Mouse (Mus musculus) forebrain, embryonic 10.5 days (tissue): ENCODE results near the gene Spopl. TPM values are rescaled to one million over a fixed set of nuclear protein-coding genes. Genes with fewer than 3 reads are reported as not detected.
"Not testable (repeated sequence)": the region's sequence is repeated elsewhere in the genome, so short reads cannot be mapped to it uniquely, and the experiment has no call there.

ENCODE experiments used
- DNase-seq: peaks from one replicate; pipeline ENCODE4 v3.0.0-alpha.2; 2017; ENCODE audit warnings: low spot score; ENCODE audit errors: extremely low spot score
- H3K27ac ChIP-seq: fragments of 300-500 bp; sonication (generic); 2 replicates; pipeline ENCODE4 v1.5.1; 2016; ENCODE audit warnings: mild to moderate bottlenecking
- H3K27me3 ChIP-seq: fragments of 300-500 bp; sonication (generic); 2 replicates; pipeline ENCODE4 v1.6.1; 2016; ENCODE audit warnings: mild to moderate bottlenecking; ENCODE audit not compliant: poor library complexity, severe bottlenecking
- H3K36me3 ChIP-seq: fragments of 300-500 bp; sonication (generic); replicated peaks from 2 replicates; pipeline ENCODE4 v1.6.1; 2016; ENCODE audit warnings: mild to moderate bottlenecking, moderate library complexity
- H3K4me1 ChIP-seq: fragments of 300-500 bp; sonication (generic); 2 replicates; pipeline ENCODE4 v1.6.1; 2016
- H3K4me3 ChIP-seq: fragments of 300-500 bp; sonication (generic); 2 replicates; pipeline ENCODE4 v1.5.1; 2016; ENCODE audit warnings: mild to moderate bottlenecking, moderate library complexity
- H3K9me3 ChIP-seq: fragments of 300-500 bp; sonication (generic); 2 replicates; pipeline ENCODE4 v1.6.1; 2016; ENCODE audit warnings: mild to moderate bottlenecking, moderate library complexity
- WGBS: fragments of 180-500 bp; shearing (Covaris S2); methylation state at CpG from one replicate; pipeline ENCODE4 v1.1.7; 2016; 5-methylcytosine and 5-hydroxymethylcytosine counted together
- polyA plus RNA-seq: library from polyadenylated mRNA; unstranded; fragments of >200 nt; fragmentation: Nextera tagmentation; extraction: Ambion mirVana; gene quantifications from 2 replicates; pipeline ENCODE4 v1.2.1, GENCODE M21; 2016

Spopl gene
- polyA plus RNA-seq, 1 experiment from 2014 or later = 7.4 TPM

DNA sequence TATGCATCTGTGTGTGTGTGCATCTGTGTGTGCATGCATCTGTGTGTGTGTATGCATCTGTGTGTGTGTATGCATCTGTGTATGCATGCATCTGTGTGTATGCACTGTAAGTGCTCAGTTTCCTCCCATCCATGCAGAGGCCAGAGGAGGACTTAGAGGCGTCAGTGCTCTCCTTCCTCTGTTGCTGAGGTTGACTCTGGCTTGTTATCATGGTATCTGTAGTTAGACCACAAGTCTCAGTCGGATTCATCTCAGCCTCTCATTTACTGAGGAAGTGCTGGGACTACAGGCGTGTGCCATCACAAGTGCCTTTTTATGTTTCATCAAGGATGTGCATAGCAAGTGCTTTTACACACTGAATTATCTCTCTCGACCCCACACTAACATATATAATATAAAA lies 31.9 kb downstream of the Spopl start:
- no peaks in the 10 kb centered on the region for H3K4me1 ChIP-seq
- no peak overlapping the region for H3K4me3 ChIP-seq
- no peaks in the 10 kb centered on the region for H3K27me3 ChIP-seq
- H3K27ac ChIP-seq = no peak overlapping the region
- WGBS = 92% methylated on average over 4 of the region's 4 CpGs
- peaks cover 22% of the 10 kb centered on the region for H3K36me3 ChIP-seq
- no peak for DNase-seq
- no peaks in the 10 kb centered on the region for H3K9me3 ChIP-seq

DNA sequence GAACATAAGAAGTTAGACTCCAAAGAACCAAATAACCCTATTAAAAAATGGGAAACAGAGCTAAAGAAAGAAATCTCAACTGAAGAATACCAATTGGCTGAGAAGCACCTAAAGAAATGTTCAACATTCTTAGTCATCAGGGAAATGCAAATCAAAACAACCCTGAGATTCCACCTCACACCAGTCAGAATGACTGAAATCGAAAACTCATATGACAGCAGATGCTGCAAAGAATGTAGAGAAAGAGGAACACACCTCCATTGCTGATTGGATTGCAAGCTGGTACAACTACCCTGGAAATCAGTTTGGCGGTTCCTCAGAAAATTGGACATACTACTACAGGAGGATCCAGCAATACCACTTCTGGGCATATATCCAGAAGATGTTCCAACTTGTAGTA lies 44.2 kb downstream of the Spopl start:
- 95% methylated on average over 2 of the region's 2 CpGs for whole genome bisulfite sequencing
- H3K4me1 ChIP-seq, DNase-seq, H3K4me3 ChIP-seq, H3K27me3 ChIP-seq, H3K9me3 ChIP-seq, H3K27ac ChIP-seq: not testable (repeated sequence)
- peaks cover 53% of the 10 kb centered on the region for H3K36me3 ChIP-seq

DNA sequence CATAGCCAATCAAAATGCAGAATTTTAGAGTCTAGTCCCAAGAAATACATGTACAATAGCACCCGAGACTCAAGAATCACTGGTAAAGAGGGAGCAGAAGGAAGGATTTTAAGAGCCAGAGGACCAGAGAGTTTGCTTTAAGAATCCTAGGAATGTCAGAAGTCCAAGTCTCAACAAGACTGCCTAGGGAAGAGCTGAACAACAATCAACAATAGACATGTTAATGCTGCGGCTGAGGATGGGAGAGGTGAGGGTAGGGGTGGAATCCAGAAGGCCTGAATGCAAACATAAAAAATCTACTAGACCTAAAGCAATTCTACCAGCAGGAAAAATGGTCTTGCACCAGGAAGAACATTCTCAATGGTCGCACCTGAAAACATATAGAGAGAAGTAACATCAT lies 66.8 kb downstream of the Spopl start:
- H3K27ac ChIP-seq = no peak overlapping the region
- WGBS = 90% methylated on average over 3 of the region's 3 CpGs
- H3K4me1 ChIP-seq = no peaks in the 10 kb centered on the region
- peaks cover 4% of the 10 kb centered on the region; the same call in 1 of the 2 replicates for H3K36me3 ChIP-seq
- DNase-seq = no peak
- no peaks in the 10 kb centered on the region for H3K9me3 ChIP-seq
- H3K4me3 ChIP-seq = no peak overlapping the region
- no peaks in the 10 kb centered on the region for H3K27me3 ChIP-seq

DNA sequence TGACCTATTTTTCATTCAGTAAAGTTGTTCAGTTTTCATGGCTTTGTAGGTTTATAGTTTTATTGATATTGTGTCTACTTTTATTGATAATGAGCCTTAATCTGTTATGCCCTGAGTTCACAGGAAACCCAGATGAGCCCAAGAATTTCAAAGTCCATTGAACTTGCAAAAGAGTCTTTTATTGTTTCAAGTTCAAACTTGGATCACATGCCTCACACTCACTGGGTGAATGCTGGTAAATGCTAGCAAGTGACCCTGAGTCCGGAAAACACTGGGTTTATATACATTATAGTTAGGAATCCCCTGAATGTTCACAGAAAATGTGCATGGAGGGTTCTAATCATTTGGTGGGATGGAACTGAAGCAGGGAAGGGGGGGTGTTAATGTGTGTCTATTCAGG lies 90.2 kb downstream of the Spopl start:
- Histone ChIP-seq H3K4me1 (no peaks in the 10 kb centered on the region), H3K4me3 (no peak overlapping the region), H3K36me3 (no peaks in the 10 kb centered on the region), H3K27me3 (no peaks in the 10 kb centered on the region), H3K27ac (no peak overlapping the region), H3K9me3 (no peaks in the 10 kb centered on the region)
- no peak for DNase-seq
- WGBS = 83% methylated on average over 1 of the region's 1 CpGs

DNA sequence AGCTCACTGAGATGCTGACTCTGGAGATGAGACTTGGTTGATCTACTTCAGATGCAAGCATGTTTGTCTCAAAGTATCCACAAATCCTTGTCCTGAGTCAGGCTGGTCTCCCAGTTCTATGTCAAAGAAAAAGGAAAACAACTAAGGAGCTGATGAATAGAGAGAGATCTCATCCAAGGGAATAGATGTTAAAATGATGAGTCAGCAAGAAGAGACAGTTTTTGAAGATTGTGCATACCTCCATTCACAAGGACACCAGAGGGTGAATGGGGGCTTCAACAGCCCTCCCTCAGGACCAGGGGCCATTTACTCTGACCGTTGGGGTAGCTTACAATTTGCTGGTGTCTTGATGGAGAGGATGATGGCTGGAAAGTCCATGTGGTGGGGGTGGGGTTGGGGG lies 104.4 kb downstream of the Spopl start:
- H3K9me3 ChIP-seq = no peaks in the 10 kb centered on the region
- H3K4me1 ChIP-seq = no peaks in the 10 kb centered on the region
- H3K27me3 ChIP-seq = no peaks in the 10 kb centered on the region
- WGBS = 92% methylated on average over 1 of the region's 1 CpGs
- no peaks in the 10 kb centered on the region for H3K36me3 ChIP-seq
- no peak overlapping the region for H3K27ac ChIP-seq
- H3K4me3 ChIP-seq = no peak overlapping the region
- DNase-seq = no peak

DNA sequence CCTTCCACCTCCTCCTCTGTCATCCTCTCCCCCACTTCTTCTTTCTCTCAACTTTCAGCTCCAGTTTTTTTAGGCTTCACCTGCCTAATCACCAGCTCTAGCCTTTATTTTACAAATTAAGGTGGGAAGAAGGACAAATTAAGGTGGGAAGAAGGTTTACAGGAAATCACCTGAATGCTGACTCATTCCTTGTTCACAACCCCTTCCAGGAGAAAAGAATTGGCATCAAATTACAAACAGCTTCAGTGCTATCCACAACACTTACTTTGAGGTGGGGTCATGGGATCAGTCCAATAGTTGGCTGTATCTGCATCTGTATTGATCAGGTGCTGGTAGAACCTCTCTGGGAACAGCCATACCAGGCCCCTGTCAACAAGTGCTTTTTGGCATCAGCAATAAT lies 114.5 kb downstream of the Spopl start:
- no peaks in the 10 kb centered on the region for H3K36me3 ChIP-seq
- no peaks in the 10 kb centered on the region for H3K9me3 ChIP-seq
- H3K4me1 ChIP-seq = no peaks in the 10 kb centered on the region
- no peak for DNase-seq
- H3K27me3 ChIP-seq = no peaks in the 10 kb centered on the region
- no peak overlapping the region for H3K27ac ChIP-seq
- H3K4me3 ChIP-seq = no peak overlapping the region
